Mouse (Mus musculus) kidney, embryonic 14.5 days (tissue): ENCODE data around the gene Ntn1. TPM values are rescaled to one million over a fixed set of nuclear protein-coding genes. Genes with fewer than 3 reads are reported as not detected.

Experiments used
- ATAC-seq: fragments of 200-750 bp; cut with Nextera tagmentation; 2 replicates; pipeline ENCODE4 v1.8.0; 2017; ENCODE audit warnings: moderate number of reproducible peaks, mild to moderate bottlenecking, moderate TSS enrichment, moderate library complexity; ENCODE audit not compliant: low FRiP score, low TSS enrichment
- H3K27ac ChIP-seq: fragments of 300-500 bp; sonication (generic); 2 replicates; pipeline ENCODE4 v1.5.1; 2014; ENCODE audit warnings: low read depth, mild to moderate bottlenecking, low read length, moderate library complexity, mixed read lengths
- H3K27me3 ChIP-seq: fragments of 300-500 bp; sonication (generic); 2 replicates; pipeline ENCODE4 v1.6.1; 2014; ENCODE audit warnings: mild to moderate bottlenecking, low read length; ENCODE audit not compliant: control insufficient read depth, insufficient read depth
- H3K36me3 ChIP-seq: fragments of 300-500 bp; sonication (generic); 2 replicates; pipeline ENCODE4 v1.6.1; 2014; ENCODE audit warnings: low read length, mixed read lengths; ENCODE audit not compliant: control insufficient read depth, insufficient read depth
- H3K4me1 ChIP-seq: fragments of 300-500 bp; sonication (generic); 2 replicates; pipeline ENCODE4 v1.6.1; 2014; ENCODE audit warnings: low read length, mixed read lengths; ENCODE audit not compliant: control insufficient read depth, insufficient read depth
- H3K4me2 ChIP-seq: fragments of 300-500 bp; sonication (generic); replicated peaks from 2 replicates; pipeline ENCODE4 v1.6.1; 2014; ENCODE audit warnings: low read depth, mild to moderate bottlenecking, low read length
- H3K4me3 ChIP-seq: fragments of 300-500 bp; sonication (generic); 2 replicates; pipeline ENCODE4 v1.5.1; 2014; ENCODE audit warnings: mild to moderate bottlenecking, low read length
- H3K9ac ChIP-seq: fragments of 300-500 bp; sonication (generic); 2 replicates; pipeline ENCODE4 v1.6.1; 2014; ENCODE audit warnings: low read depth, mild to moderate bottlenecking, low read length, moderate library complexity
- H3K9me3 ChIP-seq: fragments of 300-500 bp; sonication (generic); 2 replicates; pipeline ENCODE4 v1.6.1; 2016; ENCODE audit warnings: low read length; ENCODE audit not compliant: control insufficient read depth
- WGBS: fragments of 180-500 bp; shearing (Covaris S2); extraction: QIAGEN DNeasy Blood & Tissue Kit; methylation state at CpG from one replicate; pipeline ENCODE4 v1.1.7; 2014; 5-methylcytosine and 5-hydroxymethylcytosine counted together
- polyA plus RNA-seq: library from polyadenylated mRNA; unstranded; fragments of >200 nt; fragmentation: Nextera tagmentation; extraction: Ambion mirVana; gene quantifications from 2 replicates; pipeline ENCODE4 v1.2.1, GENCODE M21; 2014

The Ntn1 gene
- 8.5 and 10.2 TPM in 2 replicates for polyA plus RNA-seq

GRCm38 (mm10) chr11:68400727-68401219 is at the start of gene Ntn1:
Gene Ntn1, minus strand, starts transcription at chr11:68400823.
- Histone ChIP-seq H3K4me1 (peaks cover 4% of the 10 kb centered on the region), H3K36me3 (no peaks in the 10 kb centered on the region), H3K9me3 (no peaks in the 10 kb centered on the region), H3K27ac (no peak within 1 kb of the TSS), H3K9ac (peak within 1 kb of the TSS; percentile 51), H3K27me3 (peaks cover 68% of the 10 kb centered on the region), H3K4me3 (peak within 1 kb of the TSS; percentile 48), H3K4me2 (peak within 1 kb of the TSS; percentile 98)
- ATAC-seq, result no peak
- WGBS, result 6% methylated on average over 11 of the region's 11 CpGs

GRCm38 (mm10) chr11:68448356-68448755 is 47.7 kb upstream of the Ntn1 start:
- Histone ChIP-seq H3K4me2 (no peak overlapping the region), H3K36me3 (no peaks in the 10 kb centered on the region), H3K9me3 (no peaks in the 10 kb centered on the region), H3K4me1 (peaks cover 9% of the 10 kb centered on the region; the same call in 1 of the 2 replicates), H3K27me3 (no peaks in the 10 kb centered on the region), H3K27ac (no peak overlapping the region), H3K9ac (no peak overlapping the region), H3K4me3 (no peak overlapping the region)
- ATAC-seq, result no peak
- WGBS, result 87% methylated on average over 7 of the region's 7 CpGs

- Histone ChIP-seq H3K4me2 (no peak overlapping the region), H3K9ac (no peak overlapping the region), H3K27ac (no peak overlapping the region), H3K9me3 (no peaks in the 10 kb centered on the region), H3K4me1 (peaks cover 9% of the 10 kb centered on the region; the same call in 1 of the 2 replicates), H3K36me3 (no peaks in the 10 kb centered on the region), H3K4me3 (no peak overlapping the region), H3K27me3 (no peaks in the 10 kb centered on the region)
- WGBS, result 88% methylated on average over 2 of the region's 2 CpGs
- no peak for ATAC-seq
Observed at GRCm38 (mm10) chr11:68447242-68447641, 46.6 kb upstream of the Ntn1 start.

GRCm38 (mm10) chr11:68446547-68446946 is 45.9 kb upstream of the Ntn1 start:
- Histone ChIP-seq H3K4me1 (peaks cover 8% of the 10 kb centered on the region; the same call in 1 of the 2 replicates), H3K36me3 (no peaks in the 10 kb centered on the region), H3K9ac (no peak overlapping the region), H3K27me3 (no peaks in the 10 kb centered on the region), H3K9me3 (no peaks in the 10 kb centered on the region), H3K4me2 (no peak overlapping the region), H3K27ac (no peak overlapping the region), H3K4me3 (no peak overlapping the region)
- ATAC-seq, result no peak
- over 99% methylated on average over 4 of the region's 4 CpGs for WGBS

GRCm38 (mm10) chr11:68445901-68446300 is 45.3 kb upstream of the Ntn1 start:
- H3K27me3 ChIP-seq, result no peaks in the 10 kb centered on the region
- no peak for ATAC-seq
- H3K4me3 ChIP-seq, result no peak overlapping the region
- H3K4me1 ChIP-seq, result peaks cover 2% of the 10 kb centered on the region; the same call in 1 of the 2 replicates
- H3K4me2 ChIP-seq, result no peak overlapping the region
- H3K36me3 ChIP-seq, result no peaks in the 10 kb centered on the region
- H3K9ac ChIP-seq, result no peak overlapping the region
- 84% methylated on average over 4 of the region's 4 CpGs for WGBS
- no peak overlapping the region for H3K27ac ChIP-seq
- H3K9me3 ChIP-seq, result no peaks in the 10 kb centered on the region

- Histone ChIP-seq H3K4me2 (no peak overlapping the region), H3K27me3 (no peaks in the 10 kb centered on the region), H3K27ac (no peak overlapping the region), H3K36me3 (no peaks in the 10 kb centered on the region), H3K4me3 (no peak overlapping the region), H3K9me3 (no peaks in the 10 kb centered on the region), H3K9ac (no peak overlapping the region), H3K4me1 (no peaks in the 10 kb centered on the region)
- ATAC-seq, result no peak
- WGBS, result 74% methylated on average over 12 of the region's 12 CpGs
Observed at GRCm38 (mm10) chr11:68442983-68443638, 42.5 kb upstream of the Ntn1 start.

GRCm38 (mm10) chr11:68442346-68442745 is 41.7 kb upstream of the Ntn1 start:
- no peaks in the 10 kb centered on the region for H3K27me3 ChIP-seq
- no peak overlapping the region for H3K27ac ChIP-seq
- no peaks in the 10 kb centered on the region for H3K9me3 ChIP-seq
- H3K4me2 ChIP-seq, result no peak overlapping the region
- ATAC-seq, result no peak
- no peaks in the 10 kb centered on the region for H3K4me1 ChIP-seq
- H3K4me3 ChIP-seq, result no peak overlapping the region
- no peaks in the 10 kb centered on the region for H3K36me3 ChIP-seq
- H3K9ac ChIP-seq, result no peak overlapping the region
- 72% methylated on average over 8 of the region's 8 CpGs for WGBS

- H3K9me3 ChIP-seq, result no peaks in the 10 kb centered on the region
- no peak overlapping the region for H3K4me3 ChIP-seq
- WGBS, result 63% methylated on average over 4 of the region's 5 CpGs
- no peak for ATAC-seq
- no peaks in the 10 kb centered on the region for H3K36me3 ChIP-seq
- no peak overlapping the region for H3K27ac ChIP-seq
- no peaks in the 10 kb centered on the region for H3K4me1 ChIP-seq
- H3K27me3 ChIP-seq, result no peaks in the 10 kb centered on the region
- H3K9ac ChIP-seq, result no peak overlapping the region
- H3K4me2 ChIP-seq, result no peak overlapping the region
Observed at GRCm38 (mm10) chr11:68440965-68441364, 40.3 kb upstream of the Ntn1 start.

GRCm38 (mm10) chr11:68440100-68440499 is 39.5 kb upstream of the Ntn1 start:
- H3K9ac ChIP-seq, result no peak overlapping the region
- WGBS, result 79% methylated on average over 9 of the region's 9 CpGs
- ATAC-seq, result no peak

More at GRCm38 (mm10) chr11:68440100-68440499, 39.5 kb upstream of the Ntn1 start:
- H3K27me3 ChIP-seq, result no peaks in the 10 kb centered on the region
- H3K4me3 ChIP-seq, result no peak overlapping the region
- no peak overlapping the region for H3K4me2 ChIP-seq
- no peaks in the 10 kb centered on the region for H3K36me3 ChIP-seq
- no peak overlapping the region for H3K27ac ChIP-seq
- no peaks in the 10 kb centered on the region for H3K4me1 ChIP-seq
- no peaks in the 10 kb centered on the region for H3K9me3 ChIP-seq
